Mouse (Mus musculus) liver (tissue): ENCODE measurements around the gene Phgdh.

Source experiments
- DNase-seq: peaks from one replicate; pipeline ENCODE4 v3.0.0-alpha.2; 2020; ENCODE audit warnings: mixed read lengths

Phgdh gene

GRCm38 (mm10) chr3:98340818-98341594, 1.2 kb upstream of the Phgdh start:
- DNase-seq, result no peak

GRCm38 (mm10) chr3:98339097-98339705, 589 bp downstream of the Phgdh start:
- DNase-seq, result peak; percentile 49

DNA sequence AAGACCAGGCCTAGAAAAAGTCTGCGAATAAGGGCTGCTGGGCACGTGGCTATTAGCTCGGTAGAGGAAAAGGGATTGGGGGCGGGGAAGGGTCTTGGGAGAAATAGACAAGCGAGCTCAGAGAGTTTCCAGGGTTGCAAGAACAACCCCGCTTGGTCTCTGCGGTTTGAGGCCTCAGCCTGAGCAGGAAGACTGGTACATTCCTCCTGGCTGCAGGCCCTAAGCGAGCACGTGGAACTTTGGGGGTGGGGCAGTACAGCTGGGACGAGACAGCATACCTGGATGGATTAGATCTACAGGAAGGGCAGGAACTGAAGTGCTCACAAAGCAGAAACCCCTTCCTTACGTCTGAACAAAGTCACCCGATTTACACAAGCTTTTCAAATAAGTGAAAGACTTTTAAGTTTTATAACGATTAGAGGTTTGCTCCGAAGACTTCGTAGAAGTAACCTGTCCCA, 1.2 kb downstream of the Phgdh start:
- peak; percentile 67 for DNase-seq

DNA sequence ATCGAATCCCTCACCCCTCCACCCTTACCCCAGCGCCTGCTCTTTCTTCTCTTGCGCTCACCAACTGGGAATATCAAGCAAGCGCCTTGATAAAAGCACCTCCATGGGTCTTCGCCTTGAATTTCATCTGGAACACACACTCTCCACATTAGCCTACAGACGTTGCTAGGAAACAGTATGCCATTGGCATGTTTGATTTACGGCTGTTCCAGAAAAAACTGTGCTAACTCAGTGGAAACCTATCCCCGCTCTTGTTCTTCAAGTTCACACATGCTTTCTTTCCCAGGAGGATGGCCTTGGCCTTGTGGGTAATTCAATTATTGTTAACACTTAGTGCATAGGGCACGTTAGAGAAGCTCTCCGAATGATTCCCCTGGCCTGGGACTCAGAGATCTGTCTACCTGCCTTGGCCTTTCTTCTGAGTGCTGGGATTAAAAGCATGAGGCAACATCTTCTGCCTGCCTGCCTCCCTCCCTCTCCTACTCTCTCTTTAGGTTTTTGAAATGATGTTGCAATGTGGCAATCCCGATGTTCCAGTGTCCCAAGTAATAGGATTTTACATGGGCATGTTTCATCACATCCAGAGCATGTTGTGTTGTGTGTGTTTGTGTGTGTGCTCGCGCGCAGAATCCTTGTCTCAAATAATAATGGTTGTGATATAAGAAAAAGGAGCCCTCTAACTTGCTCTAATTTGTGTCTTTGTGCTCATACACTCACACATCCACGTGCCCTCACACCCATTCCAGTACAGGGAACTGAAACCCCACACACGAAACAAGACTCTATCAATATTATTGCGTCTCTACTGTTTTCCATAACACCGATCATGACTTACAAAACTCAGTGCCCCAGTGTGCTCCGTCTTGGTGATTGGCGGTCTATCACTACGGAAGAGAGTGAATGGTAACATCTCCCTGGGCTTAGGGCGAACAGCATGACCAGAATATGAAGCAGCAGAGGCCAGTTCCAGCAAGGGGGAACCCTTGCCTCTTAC, 2.8 kb downstream of the Phgdh start:
- no peak for DNase-seq

- no peak for DNase-seq
Observed at GRCm38 (mm10) chr3:98335886-98336285, 3.9 kb downstream of the Phgdh start.

- no peak for DNase-seq
Observed at GRCm38 (mm10) chr3:98335331-98335730, 4.5 kb downstream of the Phgdh start.

DNA sequence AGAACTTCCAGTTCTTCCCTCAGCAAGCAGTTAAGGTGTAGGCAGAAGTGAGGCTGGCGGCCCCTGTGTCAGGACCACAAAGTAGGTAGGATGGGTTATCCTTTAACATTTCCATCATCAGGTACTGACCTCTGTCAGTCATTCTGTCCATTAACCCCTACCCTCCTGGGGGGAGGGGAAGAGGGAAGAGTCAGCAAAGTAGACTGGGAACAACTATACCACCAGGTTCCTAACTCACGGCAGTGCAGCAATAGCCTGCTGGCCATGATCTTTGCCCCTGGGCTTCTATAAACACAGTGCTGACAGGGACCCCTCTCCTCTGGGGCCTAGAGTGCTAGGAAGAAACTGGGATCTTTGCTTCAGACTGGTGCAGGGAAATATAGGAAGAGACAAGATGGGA, 5.8 kb downstream of the Phgdh start:
- peak; percentile 40 for DNase-seq

GRCm38 (mm10) chr3:98324235-98324634, 15.6 kb downstream of the Phgdh start:
- no peak for DNase-seq

- no peak for DNase-seq
Observed at GRCm38 (mm10) chr3:98322209-98322608, 17.6 kb downstream of the Phgdh start.

DNA sequence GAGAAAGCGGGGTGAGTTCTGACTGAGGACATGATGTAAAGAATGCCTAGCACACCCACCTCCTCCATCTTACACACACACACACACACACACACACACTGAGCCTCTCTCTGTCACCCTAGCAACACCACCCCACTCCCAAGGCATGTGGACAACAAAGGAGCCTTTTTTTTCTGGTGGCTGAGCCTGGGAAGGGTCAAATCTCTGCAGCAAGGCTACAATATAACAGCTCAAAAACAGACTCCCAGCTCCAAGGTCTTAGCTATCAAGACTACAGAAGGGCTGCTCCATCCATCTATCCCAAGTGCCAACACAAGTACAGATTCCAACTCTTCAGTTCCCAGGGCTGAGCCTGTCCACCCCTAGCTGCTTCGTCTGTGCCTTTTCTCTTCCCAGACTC, 20.6 kb downstream of the Phgdh start:
- DNase-seq, result no peak

GRCm38 (mm10) chr3:98317143-98317542, 22.6 kb downstream of the Phgdh start:
- no peak for DNase-seq

DNA sequence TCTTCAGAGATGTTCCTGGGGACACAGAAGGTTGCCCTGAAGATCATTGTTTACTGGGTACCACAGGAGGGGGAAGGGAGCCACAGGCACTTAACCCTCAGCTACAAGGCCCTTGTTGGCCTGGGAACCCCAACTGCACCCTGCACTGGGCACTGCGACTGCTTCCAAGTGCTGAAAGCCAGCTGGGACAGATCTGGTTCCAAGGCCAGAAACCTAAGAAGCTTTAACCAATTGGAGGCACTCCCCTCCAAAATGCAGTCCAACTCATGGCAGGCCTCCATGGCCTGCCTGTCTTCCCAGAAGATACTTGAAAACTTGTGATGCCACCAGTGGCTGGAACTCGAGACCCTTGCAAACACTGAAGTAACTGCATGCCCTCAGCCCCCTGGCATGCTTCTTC, 24.6 kb downstream of the Phgdh start:
- DNase-seq, result no peak

- DNase-seq, result no peak
Observed at GRCm38 (mm10) chr3:98313294-98314155, 26.3 kb downstream of the Phgdh start.

- DNase-seq, result peak; percentile 32
Observed at GRCm38 (mm10) chr3:98312867-98313266, 26.9 kb downstream of the Phgdh start.

DNA sequence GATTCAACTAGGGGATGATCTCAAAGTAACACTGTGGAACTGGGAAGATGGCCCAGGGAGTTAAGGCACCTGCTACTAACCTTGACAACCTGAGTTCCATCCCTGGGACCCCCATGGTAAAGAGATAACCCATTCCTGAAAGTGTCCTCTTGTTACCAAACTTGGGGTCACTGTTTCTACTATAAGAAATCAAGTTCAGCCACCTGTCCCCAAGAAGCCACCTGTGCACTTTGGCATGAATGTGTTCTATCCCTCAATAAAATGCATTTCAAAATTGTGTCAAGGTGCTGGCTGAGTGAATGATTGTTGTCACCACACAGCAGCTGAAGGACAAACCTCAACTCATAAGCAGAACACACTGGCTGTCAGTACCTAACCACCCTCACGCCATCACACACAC, 29.3 kb downstream of the Phgdh start:
- DNase-seq, result no peak

DNA sequence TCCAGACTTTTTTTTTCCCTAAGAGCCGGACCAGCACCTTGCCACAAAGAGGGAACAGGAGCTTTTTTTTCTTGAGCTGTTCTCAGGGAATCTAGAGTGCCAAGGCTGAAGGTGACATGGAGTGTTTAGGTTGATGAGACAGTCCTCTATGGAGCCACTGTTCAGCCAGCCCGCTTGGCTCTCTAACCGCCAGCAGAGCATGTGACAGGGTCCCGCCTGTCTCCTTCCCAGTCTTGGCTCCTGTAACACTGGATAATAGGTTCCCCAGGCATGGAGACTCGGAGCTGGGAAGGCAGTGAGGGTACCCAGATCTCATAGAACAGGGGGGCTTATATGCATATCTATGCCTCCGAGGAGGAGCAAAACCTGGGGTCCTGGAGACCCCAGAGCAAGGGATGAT, 31.2 kb downstream of the Phgdh start:
- DNase-seq, result no peak

GRCm38 (mm10) chr3:98301761-98302160, 38.0 kb downstream of the Phgdh start:
- DNase-seq, result no peak

- no peak for DNase-seq
Observed at GRCm38 (mm10) chr3:98300266-98300665, 39.5 kb downstream of the Phgdh start.

GRCm38 (mm10) chr3:98299391-98300100, 40.2 kb downstream of the Phgdh start:
- DNase-seq, result no peak

DNA sequence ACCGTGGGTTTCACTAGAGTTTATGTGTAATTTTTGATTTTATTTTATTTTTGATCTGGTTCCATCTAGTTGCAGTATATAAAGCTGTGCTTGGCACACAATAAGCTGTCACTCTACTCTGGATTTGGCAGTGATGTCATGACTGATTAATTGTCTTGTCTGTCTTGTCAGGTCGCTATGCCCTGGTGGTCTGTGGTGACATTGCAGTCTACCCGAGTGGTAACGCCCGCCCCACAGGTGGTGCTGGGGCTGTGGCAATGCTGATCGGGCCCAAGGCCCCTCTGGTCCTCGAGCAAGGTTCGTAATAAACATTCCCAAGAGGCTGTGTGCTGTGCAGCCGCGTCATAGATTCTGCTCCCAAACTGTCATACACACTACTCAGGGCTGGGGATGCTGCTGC, 43.8 kb downstream of the Phgdh start:
- DNase-seq, result no peak

GRCm38 (mm10) chr3:98291044-98291443, 48.7 kb downstream of the Phgdh start:
- no peak for DNase-seq

DNA sequence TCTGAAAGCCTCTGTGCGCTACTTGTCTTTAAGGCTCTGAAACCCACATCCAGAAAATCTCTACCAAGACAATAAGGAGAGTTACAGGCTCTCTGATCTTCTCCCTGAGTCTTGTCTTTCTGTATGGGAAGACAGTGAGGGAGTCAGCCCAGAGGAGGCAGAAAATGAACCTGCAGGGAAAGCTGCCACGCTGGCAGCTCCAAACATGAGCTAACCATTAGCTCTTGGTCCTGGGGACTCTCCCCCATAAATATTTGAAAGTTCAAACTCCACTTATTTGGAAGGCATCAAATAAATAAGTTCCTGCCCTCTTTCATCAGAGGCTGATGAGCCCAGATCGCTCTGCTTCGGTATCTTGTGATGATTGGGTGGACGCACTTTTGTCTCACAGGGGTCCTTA, 56.6 kb downstream of the Phgdh start:
- DNase-seq, result no peak
